Mouse (Mus musculus) bone marrow macrophage, adult 2 months (primary cell): ENCODE measurements around the gene Lgals4. TPM values are rescaled to one million over a fixed set of nuclear protein-coding genes. Genes with fewer than 3 reads are reported as not detected.
"Not testable (repeated sequence)": the region's sequence is repeated elsewhere in the genome, so short reads cannot be mapped to it uniquely, and the experiment has no call there.

Source experiments
- H3K27ac ChIP-seq: 2 replicates; pipeline ENCODE4 v1.5.1; 2012; ENCODE audit warnings: low read depth, low read length; ENCODE audit not compliant: insufficient read depth
- H3K4me1 ChIP-seq: 2 replicates; pipeline ENCODE4 v1.6.1; 2012; ENCODE audit warnings: low read length; ENCODE audit not compliant: control insufficient read depth, insufficient read depth
- H3K4me3 ChIP-seq: 2 replicates; pipeline ENCODE4 v1.5.1; 2012; ENCODE audit warnings: mild to moderate bottlenecking, low read length, moderate library complexity; ENCODE audit not compliant: insufficient read depth
- CTCF ChIP-seq: IDR thresholded peaks from 2 replicates; pipeline ENCODE4 v1.5.1; 2012; ENCODE audit warnings: low read depth, mild to moderate bottlenecking, low read length, moderate library complexity
- POLR2A ChIP-seq: IDR thresholded peaks from 2 replicates; pipeline ENCODE4 v1.6.1; 2012; ENCODE audit warnings: mild to moderate bottlenecking, low read depth, low read length, borderline replicate concordance
- polyA plus RNA-seq: library from polyadenylated mRNA; stranded (reverse); fragments of >200 nt; gene quantifications from 2 replicates; pipeline ENCODE4 v1.2.4, GENCODE M21; 2012; ENCODE audit not compliant: missing spikeins, insufficient read depth, insufficient read length

Gene Lgals4
- polyA plus RNA-seq, 1 experiment: 2.8 TPM

GRCm38 (mm10) chr7:28862817-28863499, 29.3 kb downstream of the Lgals4 start:
- Histone ChIP-seq H3K27ac (no peak overlapping the region), H3K4me1 (peaks cover 17% of the 10 kb centered on the region), H3K4me3 (no peak overlapping the region)
- no peak for TF ChIP-seq POLR2A
- TF ChIP-seq CTCF: no peak

DNA sequence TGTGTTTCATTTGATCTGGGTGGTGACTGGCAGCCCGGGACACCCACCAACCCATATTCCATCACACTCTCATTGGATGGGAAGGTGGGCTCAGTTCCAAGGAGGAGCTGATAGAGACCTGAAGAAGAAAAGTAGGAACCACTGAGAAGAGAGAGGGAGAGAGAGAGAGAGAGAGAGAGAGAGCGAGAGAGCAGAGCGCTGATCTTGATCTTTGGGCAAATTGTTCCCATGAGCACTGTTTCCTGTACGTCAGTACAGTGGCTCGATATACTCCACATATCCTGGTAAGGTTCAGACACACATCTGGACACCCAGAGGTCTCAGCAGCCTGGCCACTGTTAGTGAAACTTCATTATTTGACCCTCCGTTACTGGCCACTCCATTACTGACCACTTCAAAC, 29.9 kb downstream of the Lgals4 start, which contains the start of gene Lgals7:
Gene Lgals7 (plus strand): TSS at position 314 of the 400 bp plus-strand sequence.
- Histone ChIP-seq H3K4me3 (no peak within 1 kb of the TSS), H3K4me1 (peaks cover 17% of the 10 kb centered on the region)
- TF ChIP-seq CTCF (no peak), POLR2A (no peak)

DNA sequence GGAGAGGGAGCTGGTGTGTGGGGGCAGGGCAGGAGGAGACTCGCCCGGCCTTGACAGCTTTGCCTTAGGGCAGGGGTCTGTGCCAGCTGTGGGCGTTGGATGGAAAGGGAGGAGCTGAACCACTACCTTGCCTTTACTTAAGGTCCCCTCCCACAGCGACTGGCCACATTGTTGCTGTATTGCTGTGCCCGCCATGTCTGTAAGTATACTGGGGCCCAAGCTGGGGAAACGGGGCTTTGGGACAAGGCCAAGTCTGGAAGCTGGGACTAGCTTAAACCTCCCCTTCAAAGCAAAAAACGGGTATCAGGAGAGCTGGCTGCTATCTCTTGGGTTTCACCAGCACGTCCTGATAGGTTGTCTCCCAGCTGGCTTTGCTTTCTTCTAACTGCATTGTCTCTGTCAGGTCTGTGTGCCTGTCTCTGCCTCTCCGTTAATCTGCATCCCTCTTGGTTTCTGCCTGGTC, 30.7 kb downstream of the Lgals4 start:
- Histone ChIP-seq H3K4me3 (no peak overlapping the region), H3K4me1 (peaks cover 17% of the 10 kb centered on the region)
- TF ChIP-seq POLR2A (no peak), CTCF (no peak)

More for the DNA sequence above, 29.9 kb downstream of the Lgals4 start, which contains the start of gene Lgals7:
- H3K27ac ChIP-seq: no peak within 1 kb of the TSS

GRCm38 (mm10) chr7:28865481-28866300, 32.0 kb downstream of the Lgals4 start:
- TF ChIP-seq CTCF (no peak), POLR2A (no peak)
- peak overlapping the region; percentile 23 for H3K4me3 ChIP-seq
- peaks cover 17% of the 10 kb centered on the region for H3K4me1 ChIP-seq
- no peak overlapping the region for H3K27ac ChIP-seq

More for the DNA sequence above, 30.7 kb downstream of the Lgals4 start:
- no peak overlapping the region for H3K27ac ChIP-seq

GRCm38 (mm10) chr7:28866769-28867507, 33.3 kb downstream of the Lgals4 start:
- peaks cover 17% of the 10 kb centered on the region for H3K4me1 ChIP-seq
- H3K4me3 ChIP-seq: no peak overlapping the region
- no peak overlapping the region for H3K27ac ChIP-seq
- no peak for TF ChIP-seq POLR2A
- TF ChIP-seq CTCF: no peak

DNA sequence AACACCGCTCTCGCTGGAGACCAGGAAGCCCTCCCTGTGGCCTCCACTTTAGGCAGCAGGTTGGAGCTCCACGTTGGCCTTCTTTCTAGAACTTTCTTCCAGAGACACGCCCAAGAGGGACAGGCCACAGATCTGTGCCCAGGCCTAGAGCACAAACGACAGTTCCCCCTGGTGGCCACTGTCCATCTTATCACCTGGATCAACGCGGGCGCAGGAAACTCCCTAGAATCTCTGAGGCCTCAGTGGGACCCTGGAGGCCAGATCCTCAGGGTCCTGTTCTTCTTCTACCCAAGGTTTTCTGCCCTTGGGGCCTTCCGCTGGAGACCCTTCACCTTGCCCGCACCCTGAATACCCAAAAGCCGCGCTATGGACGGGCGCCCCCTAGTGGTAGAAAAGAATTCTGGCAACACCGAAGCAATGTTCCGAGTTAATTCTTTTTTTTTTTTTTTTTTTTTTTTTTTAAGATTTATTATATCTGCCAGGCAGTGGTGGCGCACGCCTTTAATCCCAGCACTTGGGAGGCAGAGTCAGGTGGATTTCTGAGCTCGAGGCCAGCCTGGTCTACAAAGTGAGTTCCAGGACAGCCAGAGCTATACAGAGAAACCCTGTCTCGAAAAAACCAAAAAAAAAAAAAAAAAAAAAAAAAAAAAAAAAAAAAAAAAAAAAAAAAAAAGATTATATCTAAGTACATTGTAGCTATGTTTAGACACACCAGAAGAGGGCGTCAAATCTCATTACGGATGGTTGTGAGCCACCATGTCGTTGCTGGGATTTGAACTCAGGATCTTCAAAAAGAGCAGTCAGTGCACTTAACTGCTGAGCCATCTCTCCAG, 34.1 kb downstream of the Lgals4 start:
- H3K4me1 ChIP-seq: peaks cover 17% of the 10 kb centered on the region
- H3K4me3 ChIP-seq, H3K27ac ChIP-seq: not testable (repeated sequence)
- TF ChIP-seq CTCF: peak; percentile 100

DNA sequence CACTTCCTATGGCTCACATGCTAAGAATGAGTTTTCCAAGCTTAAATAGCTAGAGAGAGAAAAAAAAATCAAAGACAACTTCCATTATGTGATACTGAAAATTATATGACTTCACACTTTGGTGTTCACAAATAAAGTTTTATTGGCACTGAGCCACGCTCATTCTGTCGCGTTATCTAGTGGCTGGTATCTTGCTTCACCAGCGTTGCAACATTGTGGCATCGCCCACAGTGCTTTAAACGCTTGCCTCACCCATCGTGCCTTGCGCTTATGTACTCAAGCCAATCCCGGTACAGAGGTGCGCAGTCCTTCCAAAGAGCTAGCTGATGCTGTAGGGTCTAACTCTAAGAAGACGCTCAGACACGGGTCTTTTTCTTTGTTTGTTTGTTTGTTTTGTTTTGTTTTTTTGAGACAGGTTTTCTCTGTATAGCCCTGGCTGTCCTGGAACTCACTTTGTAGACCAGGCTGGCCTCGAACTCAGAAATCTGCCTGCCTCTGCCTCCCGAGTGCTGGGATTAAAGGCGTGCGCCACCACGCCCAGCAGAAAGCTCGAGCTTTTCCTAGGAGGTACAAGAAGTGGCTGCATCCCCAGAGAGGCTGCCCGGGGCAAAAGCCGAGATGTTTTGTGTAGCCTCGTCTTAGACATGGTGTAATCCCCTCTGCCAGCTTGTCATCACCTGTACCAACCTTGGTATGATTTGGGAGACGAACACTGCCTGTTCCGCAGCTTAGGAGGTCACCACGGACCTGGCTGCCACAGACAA, 37.4 kb downstream of the Lgals4 start:
- no peak overlapping the region for H3K4me3 ChIP-seq
- peaks cover 11% of the 10 kb centered on the region for H3K4me1 ChIP-seq
- H3K27ac ChIP-seq: no peak overlapping the region
- no peak for TF ChIP-seq CTCF

- H3K4me1 ChIP-seq: no peaks in the 10 kb centered on the region; the same call in 1 of the 2 replicates
- H3K4me3 ChIP-seq: no peak overlapping the region
- no peak overlapping the region for H3K27ac ChIP-seq
- TF ChIP-seq CTCF: no peak
- TF ChIP-seq POLR2A: no peak
Observed at GRCm38 (mm10) chr7:28874565-28874964, 40.9 kb downstream of the Lgals4 start.
